Mouse (Mus musculus) testis, postnatal 14 days (tissue): ENCODE results near the gene Lrguk.

ENCODE experiments used
- DNase-seq: peaks from one replicate; pipeline ENCODE4 v3.0.0; 2021; ENCODE audit warnings: low spot score

Lrguk gene

GRCm38 (mm10) chr6:34148021-34148420 lies 118.8 kb downstream of the Lrguk start:
- DNase-seq, result no peak

GRCm38 (mm10) chr6:34148639-34149038 lies 119.4 kb downstream of the Lrguk start:
- DNase-seq, result no peak

GRCm38 (mm10) chr6:34149066-34149465 lies 119.8 kb downstream of the Lrguk start:
- DNase-seq, result no peak

- DNase-seq, result no peak
Observed at GRCm38 (mm10) chr6:34149821-34150220, 120.6 kb downstream of the Lrguk start.

- DNase-seq, result no peak
Observed at GRCm38 (mm10) chr6:34153069-34154052, 124.1 kb downstream of the Lrguk start.

GRCm38 (mm10) chr6:34154202-34154601 lies 125.0 kb downstream of the Lrguk start:
- DNase-seq, result no peak

- no peak for DNase-seq
Observed at GRCm38 (mm10) chr6:34155137-34155804, 126.0 kb downstream of the Lrguk start.

- peak; percentile 53 for DNase-seq
Observed at GRCm38 (mm10) chr6:34156057-34156456, 126.8 kb downstream of the Lrguk start.

GRCm38 (mm10) chr6:34156841-34157748 lies 127.8 kb downstream of the Lrguk start:
- no peak for DNase-seq

- no peak for DNase-seq
Observed at GRCm38 (mm10) chr6:34159998-34160815, 131.0 kb downstream of the Lrguk start.

GRCm38 (mm10) chr6:34160816-34161310 lies 131.6 kb downstream of the Lrguk start:
- no peak for DNase-seq

GRCm38 (mm10) chr6:34161511-34161910 lies 132.3 kb downstream of the Lrguk start:
- no peak for DNase-seq

GRCm38 (mm10) chr6:34162607-34163006 lies 133.4 kb downstream of the Lrguk start:
- no peak for DNase-seq

GRCm38 (mm10) chr6:34163014-34163413 lies 133.8 kb downstream of the Lrguk start:
- no peak for DNase-seq

- DNase-seq, result no peak
Observed at GRCm38 (mm10) chr6:34168834-34169233, 139.6 kb downstream of the Lrguk start.

GRCm38 (mm10) chr6:34170844-34171494 lies 141.7 kb downstream of the Lrguk start:
- DNase-seq, result no peak

GRCm38 (mm10) chr6:34171748-34172457 lies 142.7 kb downstream of the Lrguk start:
- DNase-seq, result no peak

GRCm38 (mm10) chr6:34173251-34173650 lies 144.0 kb downstream of the Lrguk start:
- no peak for DNase-seq

- DNase-seq, result no peak
Observed at GRCm38 (mm10) chr6:34174715-34175114, 145.5 kb downstream of the Lrguk start.
